Mouse (Mus musculus) midbrain, postnatal 0 days (tissue): ENCODE data around the gene Rab3d. TPM values are rescaled to one million over a fixed set of nuclear protein-coding genes. Genes with fewer than 3 reads are reported as not detected.
"Not testable (repeated sequence)": the region's sequence is repeated elsewhere in the genome, so short reads cannot be mapped to it uniquely, and the experiment has no call there.

Source experiments
- ATAC-seq: fragments of 200-750 bp; cut with Nextera tagmentation; 2 replicates; pipeline ENCODE4 v1.8.0; 2017; ENCODE audit warnings: moderate number of reproducible peaks, mild to moderate bottlenecking, moderate TSS enrichment, moderate library complexity; ENCODE audit not compliant: low FRiP score
- DNase-seq: peaks from one replicate; pipeline ENCODE4 v3.0.0-alpha.2; 2015; ENCODE audit warnings: low spot score
- H3K27ac ChIP-seq: fragments of 300-500 bp; sonication (generic); 2 replicates; pipeline ENCODE4 v1.5.1; 2014; ENCODE audit warnings: low read depth, mild to moderate bottlenecking, low read length, mixed read lengths
- H3K27me3 ChIP-seq: fragments of 300-500 bp; sonication (generic); 2 replicates; pipeline ENCODE4 v1.6.1; 2014; ENCODE audit warnings: low read length, control low read depth, mixed read lengths; ENCODE audit not compliant: insufficient read depth
- H3K36me3 ChIP-seq: fragments of 300-500 bp; sonication (generic); 2 replicates; pipeline ENCODE4 v1.6.1; 2014; ENCODE audit warnings: low read length, control low read depth, mixed read lengths; ENCODE audit not compliant: insufficient read depth
- H3K4me1 ChIP-seq: fragments of 300-500 bp; sonication (generic); 2 replicates; pipeline ENCODE4 v1.6.1; 2014; ENCODE audit warnings: mild to moderate bottlenecking, control low read depth, antibody characterized with exemption, low read length, mixed read lengths; ENCODE audit not compliant: insufficient read depth
- H3K4me2 ChIP-seq: fragments of 300-500 bp; sonication (generic); 2 replicates; pipeline ENCODE4 v1.6.1; 2014; ENCODE audit warnings: low read depth, mild to moderate bottlenecking, low read length, mixed read lengths; ENCODE audit not compliant: poor library complexity, severe bottlenecking
- H3K4me3 ChIP-seq: fragments of 300-500 bp; sonication (generic); 2 replicates; pipeline ENCODE4 v1.5.1; 2014; ENCODE audit warnings: low read depth, mild to moderate bottlenecking, low read length, moderate library complexity
- H3K9ac ChIP-seq: fragments of 300-500 bp; sonication (generic); replicated peaks from 2 replicates; pipeline ENCODE4 v1.6.1; 2014; ENCODE audit warnings: mild to moderate bottlenecking, low read length, moderate library complexity, mixed read lengths; ENCODE audit not compliant: poor library complexity, severe bottlenecking
- H3K9me3 ChIP-seq: fragments of 300-500 bp; sonication (generic); 2 replicates; pipeline ENCODE4 v1.6.1; 2016; ENCODE audit warnings: low read length, control low read depth
- CTCF ChIP-seq: IDR thresholded peaks from 2 replicates; pipeline ENCODE4 v1.5.1; 2016; ENCODE audit warnings: antibody characterized with exemption, mild to moderate bottlenecking
- WGBS: fragments of 180-500 bp; shearing (Covaris S2); extraction: QIAGEN DNeasy Blood & Tissue Kit; methylation state at CpG from one replicate; pipeline ENCODE4 v1.1.7; 2014; 5-methylcytosine and 5-hydroxymethylcytosine counted together
- polyA plus RNA-seq: library from polyadenylated mRNA; unstranded; fragments of >200 nt; fragmentation: Nextera tagmentation; extraction: Ambion mirVana; gene quantifications from 2 replicates; pipeline ENCODE4 v1.2.1, GENCODE M21; 2015
- total RNA-seq: library from RNA; depleted of rRNA; stranded (reverse); fragments of >200 nt; gene quantifications from 2 replicates; pipeline ENCODE4 v1.2.3, GENCODE M21; 2014

The Rab3d gene
- total and polyA plus RNA-seq, 2 experiments from 2014 or later, result 17.4 to 26.0 TPM

GRCm38 (mm10) chr9:21889229-21889628 lies 28.8 kb downstream of the Rab3d start:
- no peak for ATAC-seq
- Histone ChIP-seq H3K27me3 (peaks cover 3% of the 10 kb centered on the region; the same call in 1 of the 2 replicates), H3K27ac (no peak overlapping the region), H3K36me3 (no peaks in the 10 kb centered on the region), H3K4me3 (no peak overlapping the region), H3K9me3 (no peaks in the 10 kb centered on the region), H3K9ac (no peak overlapping the region), H3K4me1 (no peaks in the 10 kb centered on the region), H3K4me2 (no peak overlapping the region)
- no peak for TF ChIP-seq CTCF
- 63% methylated on average over 3 of the region's 3 CpGs for WGBS
- no peak for DNase-seq

- peak; percentile 31 for TF ChIP-seq CTCF
- 62% methylated on average over 3 of the region's 3 CpGs for WGBS
- H3K27ac ChIP-seq, result no peak overlapping the region
Measured at GRCm38 (mm10) chr9:21876601-21877000, 41.4 kb downstream of the Rab3d start.

GRCm38 (mm10) chr9:21872204-21872603 lies 45.8 kb downstream of the Rab3d start:
- no peak for ATAC-seq
- H3K27ac ChIP-seq, result no peak overlapping the region

More at GRCm38 (mm10) chr9:21876601-21877000, 41.4 kb downstream of the Rab3d start:
- H3K9me3 ChIP-seq, result no peaks in the 10 kb centered on the region
- no peak overlapping the region for H3K4me2 ChIP-seq
- no peak overlapping the region for H3K4me3 ChIP-seq
- ATAC-seq, result no peak
- no peak for DNase-seq
- no peaks in the 10 kb centered on the region for H3K27me3 ChIP-seq
- H3K36me3 ChIP-seq, result no peaks in the 10 kb centered on the region
- H3K4me1 ChIP-seq, result no peaks in the 10 kb centered on the region
- no peak overlapping the region for H3K9ac ChIP-seq

DNA sequence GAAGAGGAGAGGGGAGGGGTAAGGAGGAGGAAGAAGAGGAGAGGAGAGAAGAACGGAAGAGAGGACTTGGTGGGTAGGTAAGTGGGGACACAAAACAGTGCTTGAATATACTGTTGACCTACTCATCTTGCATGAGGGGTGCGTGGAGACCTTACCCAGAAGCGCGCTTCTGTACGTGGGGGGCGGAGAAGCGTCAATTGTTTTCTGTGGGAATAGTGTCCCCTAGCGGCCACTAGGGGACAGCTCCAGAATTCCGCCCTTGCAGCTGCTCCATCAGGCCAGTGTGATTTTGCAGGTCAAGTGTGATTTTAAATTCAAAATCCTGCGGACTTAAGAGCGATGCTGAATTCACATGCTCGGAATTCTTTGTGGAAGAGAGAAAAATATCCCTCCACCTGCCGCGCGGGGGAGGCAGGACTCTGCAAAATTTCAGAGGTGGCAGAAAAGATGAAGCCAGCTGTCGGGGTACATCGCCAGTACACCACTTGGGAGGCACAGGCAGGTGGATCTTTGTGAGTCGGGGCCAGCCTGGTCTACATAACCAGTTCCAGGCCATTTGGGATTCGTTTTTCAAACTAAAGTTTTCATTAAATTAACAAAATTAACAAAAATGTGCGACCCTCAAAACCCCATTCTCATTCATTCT lies 47.0 kb downstream of the Rab3d start:
- Histone ChIP-seq H3K36me3 (no peaks in the 10 kb centered on the region), H3K27me3 (no peaks in the 10 kb centered on the region), H3K9ac (no peak overlapping the region; the same call in 1 of the 2 replicates), H3K27ac (no peak overlapping the region), H3K4me2 (peak overlapping the region; percentile 41), H3K9me3 (no peaks in the 10 kb centered on the region), H3K4me3 (peak overlapping the region; percentile 19; the same call in 1 of the 2 replicates), H3K4me1 (no peaks in the 10 kb centered on the region)
- TF ChIP-seq CTCF, result peak; percentile 87
- ATAC-seq, result peak; percentile 69; the same call in 1 of the 2 replicates
- 9% methylated on average over 20 of the region's 20 CpGs for WGBS
- DNase-seq, result peak; percentile 71

More at GRCm38 (mm10) chr9:21872204-21872603, 45.8 kb downstream of the Rab3d start:
- 67% methylated on average over 4 of the region's 4 CpGs for WGBS
- Histone ChIP-seq H3K4me1 (no peaks in the 10 kb centered on the region), H3K4me2 (no peak overlapping the region), H3K9me3 (no peaks in the 10 kb centered on the region), H3K9ac (no peak overlapping the region), H3K36me3 (no peaks in the 10 kb centered on the region), H3K27me3 (no peaks in the 10 kb centered on the region), H3K4me3 (no peak overlapping the region)
- DNase-seq, result no peak
- TF ChIP-seq CTCF, result no peak

DNA sequence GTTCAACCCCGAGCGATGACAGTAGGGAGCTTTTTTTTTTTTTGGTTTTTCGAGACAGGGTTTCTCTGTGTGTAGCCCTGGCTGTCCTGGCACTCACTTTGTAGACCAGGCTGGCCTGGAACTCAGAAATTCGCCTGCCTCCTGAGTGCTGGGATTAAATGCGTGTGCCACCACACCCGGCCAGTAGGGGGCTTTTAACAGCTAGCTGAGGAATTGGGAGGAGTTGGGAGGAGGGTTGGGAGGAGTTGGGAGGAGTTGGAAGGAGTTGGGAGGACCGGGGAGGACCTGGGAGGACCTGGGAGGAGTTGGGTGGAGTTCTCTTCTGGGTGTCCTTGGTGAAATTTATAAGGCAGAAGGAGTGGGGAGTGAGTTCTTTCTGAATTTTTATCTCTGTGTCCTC lies 48.7 kb downstream of the Rab3d start:
- not testable (repeated sequence) for H3K4me1 ChIP-seq, DNase-seq, H3K9me3 ChIP-seq, H3K27me3 ChIP-seq, H3K9ac ChIP-seq, H3K4me3 ChIP-seq, H3K36me3 ChIP-seq, H3K4me2 ChIP-seq, ATAC-seq, H3K27ac ChIP-seq
- 51% methylated on average over 7 of the region's 7 CpGs for WGBS
- TF ChIP-seq CTCF, result peak; percentile 57

DNA sequence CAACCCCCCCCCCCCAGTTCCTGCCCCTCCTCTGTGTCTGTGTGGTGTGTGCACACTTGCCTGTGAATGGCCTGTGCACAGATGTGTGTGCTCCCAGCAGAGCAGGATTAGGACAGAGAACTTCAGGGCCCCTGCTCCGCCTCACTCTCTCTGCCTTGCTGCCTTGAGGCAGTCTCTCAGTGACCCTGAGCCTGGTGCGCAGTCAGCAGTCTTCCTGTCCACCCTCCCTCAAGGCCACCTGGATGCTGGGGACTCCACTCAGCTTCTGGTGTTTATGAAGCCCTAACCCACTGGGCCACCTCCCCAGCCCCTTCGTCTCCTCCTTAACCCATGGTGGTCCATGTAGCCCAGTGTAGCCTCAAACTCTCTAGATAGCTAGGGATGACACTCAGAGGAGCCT lies 50.3 kb downstream of the Rab3d start:
- no peaks in the 10 kb centered on the region for H3K4me1 ChIP-seq
- no peak overlapping the region for H3K27ac ChIP-seq
- TF ChIP-seq CTCF, result no peak
- DNase-seq (no peak), ATAC-seq (no peak)
- no peaks in the 10 kb centered on the region for H3K9me3 ChIP-seq
- no peak overlapping the region for H3K9ac ChIP-seq
- no peak overlapping the region for H3K4me2 ChIP-seq
- H3K4me3 ChIP-seq, result no peak overlapping the region
- 81% methylated on average over 3 of the region's 3 CpGs for WGBS
- no peaks in the 10 kb centered on the region for H3K36me3 ChIP-seq
- H3K27me3 ChIP-seq, result no peaks in the 10 kb centered on the region
